Mouse (Mus musculus): ENCODE data around the gene Cd3eap. TPM values are rescaled to one million over a fixed set of nuclear protein-coding genes. Genes with fewer than 3 reads are reported as not detected.

Gene Cd3eap
- polyA plus RNA-seq, 1 experiment from 2014 or later: 16.6 TPM

GRCm38 (mm10) chr7:19309884-19310641 lies 49.2 kb downstream of the Cd3eap start, which contains the start of gene Fosb:
Gene Fosb (minus strand): TSS chr7:19310051.
- CTCF ChIA-PET: interaction anchor here (0.8 to 1.9 kb wide), 5 partner anchors 9 to 71 kb away, joined by 3 to 4 read pairs (median 3); partner anchors contain the start of gene Ercc1
- no peaks in the 10 kb centered on the region for H3K27me3 ChIP-seq
- ATAC-seq (peak; percentile 13), DNase-seq (ENCODE audit: low read depth, low spot score) (peak; percentile 73)
- POLR2A ChIA-PET: interaction anchor here (0.8 to 1.2 kb wide), 2 partner anchors 35 to 41 kb away, joined by 3 read pairs; partner anchors contain the start of gene Ercc1
- in situ Hi-C loops (cut with MboI; ENCODE audit: low pct_unique_long_range_greater_than_20kb): no loop called here
- TF ChIP-seq CTCF (IDR thresholded peaks at IDR 0.05): no peak

GRCm38 (mm10) chr7:19309278-19309883 lies 49.9 kb downstream of the Cd3eap start:
- ATAC-seq (no peak), DNase-seq (ENCODE audit: low read depth, low spot score) (no peak)
- in situ Hi-C loops (cut with MboI; ENCODE audit: low pct_unique_long_range_greater_than_20kb): no loop called here
- TF ChIP-seq CTCF (IDR thresholded peaks at IDR 0.05): no peak
- POLR2A ChIA-PET: interaction anchor here (0.8 to 1.4 kb wide), 5 partner anchors 13 to 40 kb away, joined by 3 to 5 read pairs (median 3); partner anchors contain the start of gene Ercc1
- H3K27me3 ChIP-seq: no peaks in the 10 kb centered on the region
- CTCF ChIA-PET: interaction anchor here (0.8 to 1.9 kb wide), 4 partner anchors 8 to 34 kb away, joined by 3 to 5 read pairs (median 4); no protein-coding TSS in a partner anchor

- ATAC-seq: peak; percentile 29
- no peaks in the 10 kb centered on the region for H3K27me3 ChIP-seq
- ChIA-PET CTCF (interaction anchor here (0.8 to 1.6 kb wide), 3 partner anchors 8 to 35 kb away, joined by 3 to 5 read pairs (median 4); no protein-coding TSS in a partner anchor), POLR2A (interaction anchor here (0.7 to 1.4 kb wide), 6 partner anchors 12 to 79 kb away, joined by 3 to 5 read pairs (median 4); no protein-coding TSS in a partner anchor)
- in situ Hi-C loops (cut with MboI; ENCODE audit: low pct_unique_long_range_greater_than_20kb): no loop called here
- TF ChIP-seq CTCF (IDR thresholded peaks at IDR 0.05): no peak
- DNase-seq (ENCODE audit: low read depth, low spot score): no peak
Observed at GRCm38 (mm10) chr7:19308454-19309277, 50.6 kb downstream of the Cd3eap start.

GRCm38 (mm10) chr7:19307739-19308453 lies 51.4 kb downstream of the Cd3eap start:
- TF ChIP-seq CTCF (IDR thresholded peaks at IDR 0.05): no peak
- CTCF ChIA-PET: interaction anchor here (1.3 to 1.6 kb wide), 2 partner anchors 30 to 35 kb away, joined by 3 to 5 read pairs; no protein-coding TSS in a partner anchor
- H3K27me3 ChIP-seq: no peaks in the 10 kb centered on the region
- POLR2A ChIA-PET: interaction anchor here (0.7 to 1.4 kb wide), 5 partner anchors 12 to 79 kb away, joined by 3 to 5 read pairs (median 4); no protein-coding TSS in a partner anchor
- DNase-seq (ENCODE audit: low read depth, low spot score) (no peak), ATAC-seq (peak; percentile 36)
- in situ Hi-C loops (cut with MboI; ENCODE audit: low pct_unique_long_range_greater_than_20kb): no loop called here

- POLR2A ChIA-PET: no interaction called here
- DNase-seq (ENCODE audit: low read depth, low spot score) (no peak), ATAC-seq (no peak)
- TF ChIP-seq CTCF (IDR thresholded peaks at IDR 0.05): no peak
- in situ Hi-C loops (cut with MboI; ENCODE audit: low pct_unique_long_range_greater_than_20kb): no loop called here
- CTCF ChIA-PET: interaction anchor here (1.6 kb wide), 1 partner anchor 36 kb away, joined by 8 read pairs; no protein-coding TSS in a partner anchor
- H3K27me3 ChIP-seq: no peaks in the 10 kb centered on the region
Observed at GRCm38 (mm10) chr7:19306819-19307738, 52.2 kb downstream of the Cd3eap start.

Other genes starting within 250 kb of the Cd3eap start
- gene Gm4969, start 241.1 kb downstream of the Cd3eap start, polyA plus RNA-seq (2021): 0.03 TPM
- 13.0 TPM for gene Fbxo46, start 239.6 kb downstream of the Cd3eap start, polyA plus RNA-seq (2021)
- gene Qpctl, start 210.2 kb downstream of the Cd3eap start, polyA plus RNA-seq (2021): 15.8 TPM
- 108 TPM for gene Snrpd2, start 209.8 kb downstream of the Cd3eap start, polyA plus RNA-seq (2021)
- 0.08 TPM for gene Gipr, start 193.4 kb downstream of the Cd3eap start, polyA plus RNA-seq (2021)
- gene Eml2, start 183.1 kb downstream of the Cd3eap start, polyA plus RNA-seq (2021): 73.6 TPM
- 0.19 TPM for gene Gpr4, start 146.9 kb downstream of the Cd3eap start, polyA plus RNA-seq (2021)
- 39.2 TPM for gene Opa3, start 131.1 kb downstream of the Cd3eap start, polyA plus RNA-seq (2021)
- 142 TPM for gene Vasp, start 87.7 kb downstream of the Cd3eap start, polyA plus RNA-seq (2021)
- gene Ppm1n, start 79.4 kb downstream of the Cd3eap start, polyA plus RNA-seq (2021): 0.14 TPM
- 4.0 TPM for gene Rtn2, start 76.9 kb downstream of the Cd3eap start, polyA plus RNA-seq (2021)
- gene Fosb, start 49.4 kb downstream of the Cd3eap start, polyA plus RNA-seq (2021): 72.9 TPM
- gene Ercc1, start 14.7 kb downstream of the Cd3eap start, polyA plus RNA-seq (2021): 40.9 TPM
- 11.9 TPM for gene Ppp1r13l, start 266 bp upstream of the Cd3eap start, polyA plus RNA-seq (2021)
- gene Ercc2, start 22.5 kb upstream of the Cd3eap start, polyA plus RNA-seq (2021): 26.2 TPM
- 44.0 TPM for gene Klc3, start 44.6 kb upstream of the Cd3eap start, polyA plus RNA-seq (2021)
- gene Ckm, start 45.3 kb upstream of the Cd3eap start, polyA plus RNA-seq (2021): not detected
- gene Mark4, start 99.3 kb upstream of the Cd3eap start, polyA plus RNA-seq (2021): 34.8 TPM
- gene Exoc3l2, start 103.8 kb upstream of the Cd3eap start, polyA plus RNA-seq (2021): not detected
- gene Bloc1s3, start 148.9 kb upstream of the Cd3eap start, polyA plus RNA-seq (2021): 9.8 TPM
- 36.5 TPM for gene Trappc6a, start 148.9 kb upstream of the Cd3eap start, polyA plus RNA-seq (2021)
- 0.15 TPM for gene Nkpd1, start 158.4 kb upstream of the Cd3eap start, polyA plus RNA-seq (2021)
- 65.5 TPM for gene Ppp1r37, start 203.6 kb upstream of the Cd3eap start, polyA plus RNA-seq (2021)
- gene Zfp296, start 217.8 kb upstream of the Cd3eap start, polyA plus RNA-seq (2021): 0.23 TPM
- gene Gemin7, start 218.1 kb upstream of the Cd3eap start, polyA plus RNA-seq (2021): 89.6 TPM
- 50.7 TPM for gene Clasrp, start 245.0 kb upstream of the Cd3eap start, polyA plus RNA-seq (2021)

All from Patski (cell line).